Mouse (Mus musculus) thymus, adult 2 months (tissue): Measurements from ENCODE around the gene Dok4.

Source experiments
- CTCF ChIP-seq: fragments of 200-500 bp; IDR thresholded peaks from 2 replicates; pipeline ENCODE4 v1.5.1; 2012; ENCODE audit warnings: mild to moderate bottlenecking, control low read depth, low read length, moderate library complexity, borderline replicate concordance; ENCODE audit not compliant: control insufficient read depth, poor library complexity, insufficient read depth; ENCODE audit errors: extremely low read depth
- POLR2A ChIP-seq: fragments of 200-500 bp; IDR thresholded peaks from 2 replicates; pipeline ENCODE4 v1.6.1; 2012; ENCODE audit warnings: mild to moderate bottlenecking, low read length, control low read depth, moderate library complexity; ENCODE audit not compliant: control insufficient read depth, poor library complexity, insufficient read depth; ENCODE audit errors: extremely low read depth

DNA sequence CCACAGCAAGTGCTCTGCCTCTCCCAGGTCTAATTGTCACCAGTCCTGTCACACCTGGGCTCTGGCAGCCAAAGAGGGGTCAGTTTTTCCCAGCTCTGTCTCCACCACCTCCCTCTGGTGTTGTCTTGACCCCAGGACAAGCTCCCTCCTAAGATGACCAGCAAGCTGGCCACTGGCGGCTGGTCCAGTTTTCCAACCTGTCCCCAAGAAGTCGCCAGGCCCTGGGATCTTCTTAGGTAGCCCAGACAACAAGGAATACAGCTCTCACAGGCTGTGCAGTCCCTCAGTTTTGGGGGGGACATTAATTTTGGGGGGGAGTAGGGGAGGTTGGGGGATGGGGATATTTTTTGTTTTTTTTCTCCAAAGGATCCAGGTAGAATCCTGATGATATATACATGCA is 3.6 kb downstream of the Dok4 start:
- TF ChIP-seq POLR2A (no peak), CTCF (no peak)
